Mouse (Mus musculus) ovary, postnatal 14 days (tissue): ENCODE data around the gene Ccser1.

Source experiments
- DNase-seq: peaks from one replicate; pipeline ENCODE4 v3.0.0; 2022; ENCODE audit warnings: low spot score

Gene Ccser1

DNA sequence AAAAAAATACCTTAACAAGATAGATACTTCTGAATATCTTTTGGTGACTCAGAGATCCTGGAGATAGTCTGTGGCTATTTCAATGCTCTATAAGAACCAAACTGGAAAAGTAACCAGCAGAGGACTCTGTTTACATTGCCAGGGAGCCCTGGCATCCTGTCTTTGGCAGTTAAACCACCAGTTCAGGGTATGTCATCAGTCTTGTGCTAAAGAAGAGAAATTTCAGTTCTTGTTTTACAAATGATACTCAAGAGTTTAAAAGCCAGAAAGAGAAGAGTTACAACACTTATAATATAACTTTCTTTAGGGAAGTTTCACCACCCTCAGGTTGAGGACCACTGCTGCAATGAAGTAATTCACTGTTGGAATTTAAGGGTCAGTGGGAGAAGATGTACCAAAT, 258.0 kb downstream of the Ccser1 start:
- DNase-seq: no peak

DNA sequence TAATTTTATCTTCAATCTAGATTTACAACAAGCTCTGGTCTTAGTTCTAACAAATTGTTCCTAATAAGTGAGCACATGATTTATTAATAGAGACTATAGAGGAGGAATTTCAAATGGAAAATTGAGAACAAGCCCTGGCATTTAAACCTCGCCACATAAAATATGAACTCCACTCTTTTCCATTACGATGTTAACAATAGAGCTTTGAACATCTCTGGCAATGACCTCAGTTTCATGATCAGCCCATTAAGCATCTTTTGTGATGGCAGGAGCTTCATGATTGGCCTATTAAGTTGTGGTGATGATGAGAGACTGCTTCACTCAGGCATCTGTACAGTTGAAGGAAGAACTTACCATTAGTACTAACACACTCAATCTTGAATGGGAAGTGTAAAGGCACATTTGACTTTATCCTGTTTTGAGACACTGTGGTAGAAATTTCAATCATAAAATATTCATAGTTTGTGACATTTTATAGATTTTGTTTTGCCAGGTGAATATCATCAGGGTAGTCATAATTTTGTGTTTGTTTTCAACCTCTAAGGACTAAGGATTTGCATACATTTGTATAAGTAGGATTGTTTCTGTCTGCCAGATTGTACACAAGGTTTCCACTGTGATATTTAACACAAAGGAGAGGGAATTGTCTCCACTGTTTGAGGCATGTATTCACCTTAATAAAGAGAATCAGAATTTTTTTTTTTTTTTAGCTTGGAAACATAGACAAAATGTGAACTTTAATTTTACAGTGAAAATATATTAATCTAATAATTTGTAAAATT, 291.4 kb downstream of the Ccser1 start:
- no peak for DNase-seq

DNA sequence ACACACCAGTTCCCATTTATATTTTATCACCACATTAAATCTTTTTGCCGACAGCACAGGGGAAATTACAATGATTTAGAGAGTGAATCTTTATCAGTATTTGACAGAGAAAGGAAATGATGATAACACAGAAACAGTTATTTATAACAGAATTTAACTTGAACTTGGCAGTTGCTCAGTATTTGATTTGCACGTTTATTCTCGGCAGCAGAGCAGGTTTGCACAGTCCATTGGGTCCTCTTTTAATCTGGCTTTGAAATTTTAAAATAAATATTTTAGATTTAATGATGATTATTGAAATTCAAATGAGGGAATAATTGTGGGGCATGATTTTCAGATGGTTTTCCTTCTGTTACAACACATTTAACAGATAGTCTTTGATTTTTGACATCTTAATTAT, 305.2 kb downstream of the Ccser1 start:
- DNase-seq: no peak

DNA sequence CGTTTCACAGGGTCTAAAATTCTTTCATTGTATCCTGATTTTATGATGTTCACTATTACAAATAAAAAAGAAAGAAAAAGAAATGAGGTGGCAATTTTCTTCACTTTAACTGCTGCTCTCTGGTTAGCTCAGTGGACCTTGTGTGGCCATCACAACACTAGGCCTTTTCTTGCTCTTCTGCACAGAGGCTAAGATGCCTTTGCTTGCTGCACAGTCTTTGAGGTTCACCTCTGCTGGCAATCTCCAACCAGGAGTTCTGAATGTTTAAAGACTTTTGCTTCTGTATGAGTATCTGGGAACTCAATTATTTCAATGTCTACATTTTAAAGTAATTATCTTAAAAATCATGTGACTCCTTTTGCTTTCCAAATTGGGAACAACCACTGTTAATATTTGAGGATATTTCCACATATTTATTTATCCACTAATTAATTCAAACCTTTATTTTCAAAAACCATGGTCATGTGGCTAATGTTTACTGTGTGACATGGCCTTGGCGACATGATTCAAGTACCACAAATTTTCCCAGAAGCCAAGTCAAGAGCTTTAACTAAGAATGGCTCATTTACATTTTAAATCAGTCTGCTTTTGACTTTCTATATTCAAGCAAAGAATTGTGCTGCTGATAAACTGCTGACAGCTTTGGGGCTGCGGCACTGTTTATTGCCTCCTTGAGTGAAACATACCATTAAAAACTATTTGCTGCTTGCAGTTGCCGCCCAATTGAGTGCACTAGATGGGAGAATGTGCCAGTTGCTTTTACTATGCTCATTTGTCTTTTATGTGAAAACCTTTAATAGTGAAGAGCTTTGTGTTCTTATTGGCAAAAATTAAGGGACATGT, 312.1 kb downstream of the Ccser1 start:
- DNase-seq: no peak

DNA sequence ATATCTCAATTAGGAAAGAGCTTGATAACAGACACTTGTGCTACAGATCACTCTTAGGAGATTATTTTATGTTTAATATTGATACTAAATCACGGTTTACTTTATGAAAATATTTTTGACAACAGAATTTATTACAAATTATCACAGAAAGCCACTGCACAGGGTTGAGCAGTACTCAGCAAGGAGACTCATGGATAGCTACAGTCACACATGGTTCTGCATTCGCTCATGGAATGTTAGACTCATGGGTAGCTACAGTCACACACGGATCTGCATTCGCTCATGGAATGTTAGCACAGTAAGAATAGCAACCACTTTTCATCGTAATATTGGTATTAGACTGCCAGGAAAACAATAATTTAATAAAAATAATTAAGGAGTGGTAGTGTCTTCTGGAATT, 313.3 kb downstream of the Ccser1 start:
- no peak for DNase-seq

DNA sequence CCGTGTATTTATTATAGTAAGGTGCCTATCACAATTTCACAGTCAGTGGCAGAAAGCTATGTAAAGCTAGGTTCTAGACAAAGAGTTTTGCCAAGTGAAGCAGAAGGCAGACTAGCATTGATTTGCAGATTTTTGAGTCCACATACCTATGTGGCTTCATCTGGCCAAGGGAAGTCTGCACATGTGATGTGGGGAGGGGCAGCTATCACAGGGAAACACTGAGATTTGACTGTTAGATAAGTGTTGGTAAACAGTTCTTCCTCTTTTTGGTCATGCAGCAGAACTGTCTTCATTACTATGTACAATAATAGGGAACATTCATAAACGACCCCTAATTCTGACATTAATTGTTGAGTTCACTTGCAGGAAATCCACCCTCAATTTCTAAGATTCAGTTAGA, 335.2 kb downstream of the Ccser1 start:
- no peak for DNase-seq

DNA sequence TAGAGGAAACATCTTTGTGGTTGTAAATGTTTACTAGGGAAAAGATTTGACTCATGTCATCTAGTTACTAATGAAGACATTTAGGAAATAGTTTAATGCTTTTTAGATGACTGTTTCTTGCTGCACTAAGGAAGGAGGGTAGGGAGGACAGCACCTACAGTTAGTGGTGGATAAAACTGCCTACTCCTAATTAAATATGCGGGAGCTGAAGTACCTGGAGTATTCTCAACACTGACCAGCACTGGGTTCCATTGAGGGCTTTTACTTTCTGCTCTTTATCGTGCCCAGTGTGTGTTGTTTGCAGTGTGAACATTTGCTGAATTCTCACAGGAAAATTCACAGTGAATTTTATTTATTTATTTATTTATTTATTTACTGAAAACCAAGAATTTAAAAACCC, 341.5 kb downstream of the Ccser1 start:
- no peak for DNase-seq

DNA sequence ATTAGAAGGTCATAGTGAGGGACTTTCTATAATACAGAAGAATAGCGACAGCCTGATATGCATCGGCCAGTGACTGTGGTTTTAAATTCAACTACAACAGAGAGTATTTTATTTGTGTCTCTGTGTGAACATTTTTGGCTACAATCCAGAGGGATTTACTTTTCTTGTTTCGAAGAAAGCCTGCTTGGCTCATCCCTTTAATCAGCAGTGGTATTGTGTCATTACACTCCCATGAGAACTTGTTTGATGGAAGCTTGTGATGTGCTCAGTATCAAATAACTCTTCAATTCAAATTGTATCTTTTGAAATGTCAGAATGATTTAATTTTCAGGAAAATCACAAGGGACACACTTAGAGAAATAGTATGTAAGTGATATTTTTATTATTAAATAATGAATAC, 342.0 kb downstream of the Ccser1 start:
- no peak for DNase-seq

DNA sequence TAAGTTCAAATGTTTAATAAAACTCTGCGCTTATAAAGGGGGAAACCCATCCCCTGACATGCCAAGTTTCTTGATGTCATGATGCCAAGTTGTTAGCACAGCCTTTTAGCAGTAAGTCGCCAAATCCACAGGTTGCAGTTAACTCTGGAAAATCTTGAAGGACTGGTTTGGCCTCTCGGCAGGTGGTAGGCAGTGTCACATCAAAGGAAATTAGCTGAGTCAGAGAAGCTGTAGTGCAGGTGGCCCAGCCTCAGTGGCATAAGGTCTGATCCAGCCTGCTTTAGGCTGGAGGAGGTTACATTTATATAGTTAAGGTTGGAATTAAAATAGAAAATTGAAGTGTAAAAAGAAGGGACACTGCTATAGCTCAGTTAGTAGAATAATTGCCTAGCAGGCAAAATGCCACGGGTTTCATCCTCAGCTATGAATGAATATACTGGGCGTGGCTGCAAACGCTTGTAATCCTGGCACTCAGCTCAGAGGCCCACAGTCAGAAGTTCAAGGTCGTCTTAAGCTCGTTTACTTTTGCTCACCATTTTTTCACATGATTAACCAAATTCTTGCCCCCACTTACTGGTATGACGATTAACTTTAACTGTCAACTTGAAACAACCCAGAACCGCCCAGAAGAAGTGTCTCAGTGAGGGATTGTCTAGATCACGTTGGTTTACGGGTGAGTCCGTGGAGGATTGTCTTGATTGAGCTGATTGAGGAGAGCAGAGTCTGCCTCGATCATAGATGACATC, 343.8 kb downstream of the Ccser1 start:
- DNase-seq: peak; percentile 1

DNA sequence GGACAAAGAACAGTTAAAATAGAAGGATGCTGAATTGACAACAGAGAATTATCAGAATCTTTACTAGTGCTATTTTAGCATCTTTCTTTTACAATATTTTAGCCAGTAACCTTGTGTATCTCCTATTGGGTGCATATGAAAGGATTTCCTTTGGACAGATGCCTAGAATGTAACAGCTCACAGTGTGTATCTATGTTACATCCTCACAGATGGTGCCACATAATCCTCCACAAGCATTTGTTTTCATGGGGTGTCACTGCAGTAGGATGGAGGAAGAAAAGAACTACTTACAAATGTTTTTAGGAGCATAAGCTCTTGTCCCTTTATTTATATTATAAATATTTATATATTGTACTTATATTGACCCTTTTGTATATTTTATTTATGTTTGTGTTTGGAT, 360.6 kb downstream of the Ccser1 start:
- DNase-seq: no peak

DNA sequence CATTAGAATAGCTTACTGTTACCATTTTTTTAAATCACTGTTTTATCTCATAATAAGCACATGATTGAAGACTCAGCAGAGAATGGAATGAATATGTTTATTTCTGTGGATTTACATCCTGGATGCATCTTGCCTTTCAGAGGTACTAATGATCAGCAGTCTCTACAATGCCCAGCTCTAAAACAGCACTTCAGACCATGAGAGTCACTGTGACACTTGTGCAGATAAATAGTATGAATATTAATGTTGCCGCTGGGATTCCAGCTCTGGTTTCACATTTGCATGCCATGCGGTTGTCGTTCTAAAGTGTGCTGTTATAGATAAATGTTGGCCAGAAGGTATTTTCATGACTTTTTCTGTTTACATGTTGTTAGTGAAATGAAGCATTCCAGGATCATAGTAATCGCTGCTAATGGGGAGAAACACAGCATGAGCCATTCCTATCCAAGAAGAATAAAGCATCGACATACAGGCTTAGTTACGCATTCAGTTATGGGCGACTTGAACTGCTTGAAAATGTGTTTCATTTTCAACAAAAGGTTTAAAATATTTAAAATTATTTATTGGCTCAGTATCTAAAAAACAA, 363.4 kb downstream of the Ccser1 start:
- no peak for DNase-seq

DNA sequence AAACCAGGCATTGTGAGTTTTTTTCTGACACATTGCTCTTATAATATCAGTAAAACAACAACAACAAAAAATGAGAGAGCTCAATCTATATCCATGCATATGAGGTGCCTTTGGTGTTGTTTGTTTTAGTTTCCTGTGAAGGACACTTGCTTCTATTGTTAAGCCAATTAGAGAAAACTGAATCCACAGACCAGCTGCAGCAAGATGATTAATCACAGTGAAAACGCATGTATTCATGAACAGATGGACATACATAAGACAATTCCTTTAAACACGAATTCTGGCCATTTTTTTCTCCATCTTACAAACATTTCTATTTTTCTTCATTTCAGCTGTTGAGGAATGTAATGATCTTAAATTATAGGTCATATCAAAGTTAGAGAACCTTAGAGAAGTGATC, 387.4 kb downstream of the Ccser1 start:
- no peak for DNase-seq

DNA sequence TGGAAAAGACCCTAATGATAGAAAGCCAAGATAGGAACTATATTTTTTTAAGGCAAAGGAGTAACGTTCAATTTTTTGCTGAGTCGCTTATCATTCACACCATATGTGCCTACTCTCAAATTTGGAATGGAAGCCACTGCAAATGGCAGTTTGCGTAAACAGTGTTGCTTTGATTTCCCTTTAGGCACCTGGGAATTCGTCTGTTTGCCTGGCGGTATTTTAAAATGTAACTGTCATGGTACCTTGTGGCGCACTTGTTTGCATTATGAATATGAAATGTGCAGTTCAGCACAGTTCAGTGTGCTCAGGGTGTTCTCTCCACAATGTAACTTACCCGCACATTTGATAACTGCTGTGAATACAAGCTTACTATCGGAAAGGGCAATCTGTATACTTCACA, 387.8 kb downstream of the Ccser1 start:
- DNase-seq: no peak

DNA sequence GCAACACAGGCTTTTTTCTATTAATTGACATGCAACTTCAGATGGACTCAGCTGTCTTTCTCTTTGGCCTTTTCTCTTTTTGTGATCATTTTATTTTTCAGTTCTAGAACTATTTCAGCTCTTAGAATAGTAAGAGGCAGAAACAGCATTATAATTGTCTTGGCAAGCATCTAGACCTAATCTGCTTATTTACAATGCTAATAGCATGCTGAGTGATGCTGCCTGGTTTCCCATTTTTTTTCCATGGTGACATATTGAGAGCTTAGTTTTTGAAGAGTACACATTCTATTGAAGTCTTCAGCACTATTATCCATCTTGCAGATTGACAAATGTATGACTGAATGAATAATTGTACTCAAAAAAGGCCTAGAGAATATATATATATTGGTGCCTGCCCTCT, 401.6 kb downstream of the Ccser1 start:
- DNase-seq: no peak

DNA sequence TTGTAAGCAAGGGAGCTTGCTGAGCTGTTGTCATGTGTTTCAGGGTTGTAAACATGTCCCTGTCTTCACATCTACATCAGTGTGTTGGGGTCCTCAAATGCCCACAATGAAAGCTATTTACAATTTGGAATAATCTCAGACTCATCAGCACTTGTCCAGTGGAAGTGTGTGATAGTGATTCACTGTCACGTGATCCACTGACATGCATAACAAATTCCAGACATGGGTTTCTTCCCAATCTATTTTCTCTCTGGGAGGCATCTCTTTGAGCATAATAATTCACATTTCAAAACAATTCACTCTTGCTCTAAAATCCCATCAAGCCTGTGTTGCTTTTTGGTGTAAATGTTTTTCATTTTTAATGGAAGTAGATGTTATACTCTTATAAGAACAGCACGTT, 408.9 kb downstream of the Ccser1 start:
- no peak for DNase-seq

DNA sequence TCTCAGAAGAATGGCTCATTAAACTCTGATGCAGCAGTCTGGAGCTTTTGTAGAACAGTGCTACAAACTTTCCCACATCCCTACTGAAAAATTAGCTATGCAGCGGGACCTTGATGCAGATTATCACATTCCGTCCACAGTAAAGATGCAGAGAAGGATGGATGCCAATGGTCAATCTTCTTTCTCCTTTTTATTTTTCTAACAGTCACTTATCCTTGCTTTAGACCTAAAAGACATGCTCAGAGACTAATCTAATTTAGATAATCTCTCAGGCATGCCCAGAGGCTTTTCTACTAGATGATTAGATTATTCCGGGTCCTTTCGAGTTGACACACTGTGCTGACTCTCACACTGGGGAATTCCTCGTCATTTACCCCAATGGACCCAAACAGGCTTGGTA, 421.8 kb downstream of the Ccser1 start:
- DNase-seq: no peak

DNA sequence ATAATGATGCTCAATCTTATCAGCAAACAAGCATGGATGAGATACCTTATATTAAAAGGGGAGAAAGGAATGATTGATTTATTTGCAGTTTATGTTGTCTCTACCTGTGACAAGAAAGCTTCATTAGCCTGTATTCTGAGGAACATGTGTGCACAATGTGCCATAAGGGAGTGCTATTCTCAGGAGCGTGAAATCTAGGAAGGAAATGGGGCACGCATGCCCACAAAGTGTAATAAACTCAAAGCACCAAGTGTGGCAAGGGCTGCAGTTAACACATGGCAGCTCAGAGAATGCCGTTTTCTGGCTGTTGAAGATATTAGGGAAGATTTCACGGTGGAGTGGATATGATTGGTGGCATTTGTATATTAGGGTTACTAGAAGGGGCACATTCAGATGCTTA, 434.8 kb downstream of the Ccser1 start:
- DNase-seq: no peak

DNA sequence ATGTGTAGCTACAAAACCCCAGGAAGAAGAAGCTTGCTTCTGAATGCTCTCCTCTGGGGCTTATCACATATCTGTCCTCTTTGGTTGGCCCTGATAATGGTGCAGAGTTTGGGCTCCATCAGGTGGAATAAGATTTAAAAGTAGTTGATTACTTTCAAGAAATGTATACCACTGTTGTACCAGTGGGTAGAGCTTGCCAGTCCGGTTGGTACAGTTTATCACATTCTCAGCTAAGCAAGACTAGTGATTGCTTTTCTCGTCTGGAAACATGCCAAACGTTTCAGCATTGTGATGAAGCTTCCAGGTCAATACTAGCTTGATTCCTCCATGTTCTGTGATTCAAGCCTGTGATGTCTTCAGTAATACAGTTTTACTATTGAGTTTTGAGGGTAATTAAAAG, 441.6 kb downstream of the Ccser1 start:
- DNase-seq: no peak

DNA sequence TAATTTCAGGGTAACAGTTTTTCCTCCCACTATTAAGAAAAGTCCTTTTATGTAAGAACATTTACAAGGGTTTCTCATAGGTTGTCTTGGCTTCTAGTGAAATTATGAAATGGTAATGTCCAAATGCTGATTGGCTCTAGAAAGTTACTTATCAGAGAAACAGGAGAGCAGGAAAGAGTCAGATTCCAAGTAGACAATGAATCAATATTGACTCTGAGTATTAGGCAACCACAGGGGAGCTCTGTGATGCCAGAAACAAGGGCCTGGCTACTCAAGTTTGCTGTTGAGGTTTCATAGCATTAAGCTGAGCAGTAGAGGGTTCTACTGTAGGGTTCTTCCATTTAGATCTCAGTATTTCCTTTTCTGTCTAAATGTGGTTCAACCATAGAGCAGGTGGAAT, 481.3 kb downstream of the Ccser1 start:
- DNase-seq: no peak

DNA sequence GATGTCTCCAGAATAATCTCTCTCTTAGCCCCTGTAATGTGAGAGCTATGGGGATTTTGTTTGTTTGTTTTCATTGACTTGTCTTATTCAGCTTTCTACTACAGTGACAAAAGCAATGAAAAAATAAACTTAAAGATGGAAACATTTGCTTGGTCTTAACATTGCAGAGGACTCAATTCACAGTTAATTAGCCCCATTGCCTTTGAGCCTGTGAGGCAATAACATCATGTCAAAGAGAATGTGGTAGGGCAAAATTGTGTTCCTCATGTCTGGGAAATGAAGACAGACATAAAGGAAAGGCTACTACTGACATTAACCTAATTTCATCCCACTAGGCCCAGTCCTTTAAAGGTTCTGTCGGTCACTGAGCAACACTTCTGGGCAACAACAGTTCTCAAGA, 484.4 kb downstream of the Ccser1 start:
- DNase-seq: no peak

DNA sequence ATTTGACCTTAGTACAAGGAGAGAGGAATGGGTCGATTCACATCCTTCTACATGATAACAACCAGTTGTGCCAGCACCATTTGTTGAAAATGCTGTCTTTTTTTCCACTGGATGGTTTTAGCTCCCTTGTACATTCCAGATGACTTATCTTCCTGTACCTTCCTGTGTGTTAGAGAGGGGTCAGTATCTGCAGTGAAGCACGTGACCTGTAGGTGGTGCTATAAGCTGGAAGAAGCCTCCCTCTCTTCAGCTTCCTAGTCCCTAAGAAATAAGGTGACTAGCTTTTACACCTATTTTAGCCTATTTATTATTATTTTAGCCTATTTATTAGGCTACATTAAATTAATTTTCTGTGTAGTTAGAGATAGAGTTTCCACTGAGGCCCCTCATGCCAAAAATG, 506.9 kb downstream of the Ccser1 start:
- DNase-seq: no peak

DNA sequence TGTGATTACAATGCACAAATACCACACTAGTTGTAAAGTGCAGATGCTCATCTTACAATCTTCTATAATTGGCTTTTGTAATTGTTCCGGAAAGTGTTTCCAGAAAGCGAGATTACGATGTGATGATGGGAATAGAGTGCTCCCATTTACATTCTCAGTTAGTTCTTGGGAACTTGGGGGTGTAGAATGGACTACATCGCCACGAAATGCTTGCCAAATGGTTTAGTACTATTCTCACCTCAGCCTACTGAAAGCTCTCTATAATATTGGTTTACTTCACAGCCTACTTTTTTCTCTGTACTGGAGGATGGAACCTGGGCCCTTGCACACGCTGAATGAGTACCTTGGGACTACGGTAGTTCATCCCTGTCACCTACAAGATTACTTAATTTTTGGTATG, 522.9 kb downstream of the Ccser1 start:
- DNase-seq: no peak

DNA sequence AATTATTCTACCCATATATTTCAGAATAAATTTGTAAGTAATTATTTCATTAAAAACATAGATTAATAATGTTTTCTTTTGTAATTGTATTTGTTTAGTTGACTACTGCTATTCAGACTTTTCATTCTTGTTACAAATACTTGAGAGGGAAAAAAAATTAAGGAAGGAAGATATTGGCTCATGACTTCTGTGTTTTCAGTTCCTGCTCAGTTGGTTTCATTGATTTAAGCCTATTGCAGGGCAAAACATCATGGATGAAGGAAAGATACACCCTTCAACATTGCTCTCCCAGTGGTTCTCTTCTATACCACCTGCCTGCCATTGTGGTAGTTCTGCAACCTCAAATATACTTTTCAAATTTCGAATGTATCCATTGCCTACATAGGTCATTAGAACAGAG, 541.1 kb downstream of the Ccser1 start:
- DNase-seq: no peak
